Mouse (Mus musculus) embryonic facial prominence, embryonic 11.5 days (tissue): ENCODE measurements at regions not wholly inside any gene's neighbourhood (a gene's known extent, or its start where the extent isn't known, plus 50 kb on each side); places are given as distances from the start of the nearest gene placed in this dataset.
A peak's percentile ranks its signal among the peaks of the same experiment; 100 is the strongest.

Experiments used
- ATAC-seq: fragments of 200-750 bp; cut with Nextera tagmentation; replicated peaks from 2 replicates; pipeline ENCODE4 v1.8.0; 2017; ENCODE audit warnings: low read depth; ENCODE audit not compliant: insufficient number of reproducible peaks, low FRiP score, low TSS enrichment
- DNase-seq: peaks from one replicate; pipeline ENCODE4 v3.0.0-alpha.2; 2015; ENCODE audit warnings: low spot score
- H3K27ac ChIP-seq: fragments of 300-500 bp; sonication (generic); replicated peaks from 2 replicates; pipeline ENCODE4 v1.5.1; 2014; ENCODE audit warnings: mild to moderate bottlenecking, low read depth, low read length, control low read depth
- H3K27me3 ChIP-seq: fragments of 300-500 bp; sonication (generic); 2 replicates; pipeline ENCODE4 v1.6.1; 2014; ENCODE audit warnings: mild to moderate bottlenecking, low read length, moderate library complexity, mixed read lengths; ENCODE audit not compliant: control insufficient read depth, insufficient read depth
- H3K36me3 ChIP-seq: fragments of 300-500 bp; sonication (generic); replicated peaks from 2 replicates; pipeline ENCODE4 v1.6.1; 2014; ENCODE audit warnings: low read depth, mild to moderate bottlenecking, low read length, moderate library complexity, mixed read lengths; ENCODE audit not compliant: control insufficient read depth, insufficient read depth
- H3K4me1 ChIP-seq: fragments of 300-500 bp; sonication (generic); 2 replicates; pipeline ENCODE4 v1.6.1; 2014; ENCODE audit warnings: low read length, mixed read lengths; ENCODE audit not compliant: control insufficient read depth, insufficient read depth
- H3K4me2 ChIP-seq: fragments of 300-500 bp; sonication (generic); 2 replicates; pipeline ENCODE4 v1.6.1; 2014; ENCODE audit warnings: low read depth, mild to moderate bottlenecking, control low read depth, low read length, moderate library complexity
- H3K4me3 ChIP-seq: fragments of 300-500 bp; sonication (generic); 2 replicates; pipeline ENCODE4 v1.5.1; 2014; ENCODE audit warnings: low read depth, low read length, control low read depth
- H3K9ac ChIP-seq: fragments of 300-500 bp; sonication (generic); replicated peaks from 2 replicates; pipeline ENCODE4 v1.6.1; 2014; ENCODE audit warnings: mild to moderate bottlenecking, control low read depth, low read length
- H3K9me3 ChIP-seq: fragments of 300-500 bp; sonication (generic); replicated peaks from 2 replicates; pipeline ENCODE4 v1.6.1; 2016; ENCODE audit warnings: mild to moderate bottlenecking, low read length, inconsistent platforms, mixed read lengths; ENCODE audit not compliant: control insufficient read depth
- WGBS: fragments of 180-500 bp; shearing (Covaris S2); extraction: QIAGEN DNeasy Blood & Tissue Kit; methylation state at CpG from one replicate; pipeline ENCODE4 v1.1.7; 2014; 5-methylcytosine and 5-hydroxymethylcytosine counted together

DNA sequence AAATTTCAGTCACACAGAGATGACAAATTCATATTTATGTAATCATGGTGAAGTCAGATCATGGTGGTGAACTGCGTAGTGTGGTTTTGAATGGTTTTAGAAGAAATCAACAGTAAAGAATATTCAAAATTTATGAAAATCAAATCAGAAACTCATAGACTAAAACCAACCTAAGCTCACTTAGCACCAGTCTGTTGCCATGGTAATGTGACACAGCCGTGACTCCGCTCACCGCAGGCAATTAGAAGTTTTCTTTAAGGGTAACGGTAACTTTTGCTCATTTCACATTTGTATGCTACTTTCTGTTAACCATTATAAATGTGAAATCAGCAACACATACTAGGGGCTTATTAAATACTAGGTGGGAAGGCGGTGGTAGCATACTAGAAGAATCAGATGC is 147.0 kb downstream of the Mbl2 start:
- no peaks in the 10 kb centered on the region for H3K4me1 ChIP-seq
- no peaks in the 10 kb centered on the region for H3K9me3 ChIP-seq
- H3K27me3 ChIP-seq, result no peaks in the 10 kb centered on the region
- DNase-seq, result peak; percentile 21
- no peak overlapping the region for H3K4me2 ChIP-seq
- WGBS, result 60% methylated on average over 6 of the region's 6 CpGs
- ATAC-seq, result no peak
- H3K27ac ChIP-seq, result no peak overlapping the region
- no peaks in the 10 kb centered on the region for H3K36me3 ChIP-seq
- H3K9ac ChIP-seq, result no peak overlapping the region
- no peak overlapping the region for H3K4me3 ChIP-seq

DNA sequence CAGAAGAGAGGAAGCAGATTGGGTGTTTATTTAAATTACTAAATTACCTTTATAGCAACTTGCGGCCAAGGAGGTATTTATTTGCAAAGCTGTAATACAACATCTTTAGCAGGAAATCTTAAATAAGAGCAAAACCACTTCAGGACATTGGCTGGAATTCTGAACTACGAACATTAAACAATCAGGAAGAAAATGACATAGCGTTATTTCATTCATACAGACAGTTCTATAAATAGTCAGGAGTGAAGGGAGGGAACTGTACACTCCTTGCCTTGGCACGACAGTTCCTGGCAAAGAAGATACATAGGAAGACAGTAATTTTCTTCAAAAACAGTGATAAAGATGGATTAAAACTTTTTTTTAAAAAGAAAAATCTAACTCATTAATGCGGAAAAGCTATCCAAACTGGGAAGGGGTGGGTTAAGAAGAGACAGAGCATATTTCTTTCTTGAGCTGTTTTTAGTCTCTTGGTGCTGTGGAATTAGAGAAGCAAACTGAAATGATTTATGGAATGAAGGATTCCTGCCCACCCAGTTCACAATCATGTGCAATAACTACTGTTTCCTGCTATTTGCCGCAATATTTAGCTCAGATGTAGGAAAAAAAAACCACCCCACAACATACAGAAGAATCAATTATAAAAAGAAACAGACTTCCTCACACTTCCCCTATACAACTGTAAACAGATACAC is 147.9 kb downstream of the Mbl2 start:
- H3K27ac ChIP-seq, result no peak overlapping the region
- WGBS, result 60% methylated on average over 6 of the region's 6 CpGs
- H3K4me3 ChIP-seq, result no peak overlapping the region
- H3K4me2 ChIP-seq, result no peak overlapping the region
- H3K4me1 ChIP-seq, result no peaks in the 10 kb centered on the region
- H3K9ac ChIP-seq, result no peak overlapping the region
- ATAC-seq, result no peak
- H3K27me3 ChIP-seq, result no peaks in the 10 kb centered on the region
- H3K9me3 ChIP-seq, result no peaks in the 10 kb centered on the region
- DNase-seq, result no peak
- H3K36me3 ChIP-seq, result no peaks in the 10 kb centered on the region

DNA sequence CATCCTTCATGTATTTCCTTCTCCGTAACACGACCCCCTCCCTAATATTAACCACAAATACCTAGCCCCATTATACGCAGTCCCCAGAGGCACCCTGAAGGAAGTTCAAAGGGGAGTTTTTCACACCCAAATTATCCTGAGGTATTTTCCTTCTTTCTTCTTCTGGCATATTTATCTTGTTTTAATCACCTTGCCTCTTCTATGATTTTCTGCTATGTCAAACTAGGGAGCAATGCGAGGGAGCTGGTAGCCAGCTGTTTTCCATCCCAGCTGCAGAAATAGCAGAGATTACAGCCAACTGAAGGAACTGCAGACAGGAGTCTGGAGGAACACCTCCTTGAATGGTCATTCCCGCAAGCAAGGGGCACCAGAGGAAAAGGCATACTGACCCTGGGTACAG is 155.7 kb downstream of the Dkk1 start:
- Histone ChIP-seq H3K4me3 (no peak overlapping the region), H3K9me3 (no peaks in the 10 kb centered on the region), H3K27ac (no peak overlapping the region), H3K36me3 (no peaks in the 10 kb centered on the region), H3K9ac (no peak overlapping the region), H3K4me2 (no peak overlapping the region), H3K27me3 (no peaks in the 10 kb centered on the region), H3K4me1 (no peaks in the 10 kb centered on the region)
- DNase-seq (peak; percentile 28), ATAC-seq (no peak)
- 37% methylated on average over 5 of the region's 5 CpGs for WGBS

DNA sequence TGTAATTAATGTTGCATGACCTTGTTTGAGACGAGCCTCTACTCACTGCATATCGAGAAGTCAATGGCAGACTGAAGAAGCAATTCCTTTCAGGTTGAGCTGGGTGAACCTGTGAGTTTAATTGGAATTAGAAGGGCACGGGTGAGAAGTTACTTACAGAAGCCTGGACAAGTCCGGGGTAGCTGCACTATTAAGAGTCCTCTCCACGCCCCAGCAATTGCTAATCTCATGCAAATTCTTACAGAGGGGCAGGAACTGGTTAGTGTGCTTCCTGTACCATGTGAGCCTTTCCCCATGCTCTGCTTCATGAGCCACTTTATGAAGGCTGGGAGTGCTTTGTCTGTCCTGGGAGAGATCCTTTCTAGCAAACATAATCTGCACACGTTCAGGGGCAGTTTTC is 142.5 kb downstream of the Dkk1 start:
- 78% methylated on average over 6 of the region's 6 CpGs for whole genome bisulfite sequencing
- ATAC-seq, result no peak
- H3K4me1 ChIP-seq, result no peaks in the 10 kb centered on the region

DNA sequence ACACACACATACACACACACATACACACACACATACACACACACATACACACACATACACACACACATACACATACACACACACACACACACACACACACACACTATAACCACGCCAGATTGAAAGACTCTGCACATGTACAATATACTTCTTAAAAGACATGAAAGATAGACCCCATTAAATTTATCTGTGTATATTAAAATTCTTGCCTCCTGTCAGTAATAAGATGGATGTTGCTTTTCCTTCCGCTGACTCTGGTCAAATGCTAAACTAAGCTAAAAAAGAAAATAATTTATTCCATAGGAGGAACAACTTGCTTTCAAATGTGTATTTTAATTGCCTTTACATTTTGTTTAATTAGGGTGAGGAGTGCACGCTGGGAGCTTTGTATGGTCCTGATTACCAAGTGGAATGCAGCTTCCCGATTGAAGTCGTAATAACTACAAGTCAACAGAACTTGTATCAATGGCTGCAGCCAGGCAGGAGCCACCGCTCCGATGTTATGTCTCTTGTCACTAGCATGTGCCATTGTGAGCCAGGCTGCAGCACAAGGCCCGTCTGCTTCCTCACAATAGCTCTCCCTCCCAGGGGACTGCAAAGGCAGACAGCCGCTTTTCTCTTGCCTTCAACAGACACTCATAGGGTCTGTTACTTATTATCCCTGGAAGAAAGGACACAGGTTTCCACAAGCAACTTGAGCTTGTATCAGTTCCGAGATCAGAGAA is 129.7 kb downstream of the Dkk1 start:
- H3K27me3 ChIP-seq, result no peaks in the 10 kb centered on the region
- ATAC-seq, result peak; percentile 80; the same call in 1 of the 2 replicates
- no peak overlapping the region for H3K27ac ChIP-seq
- H3K4me3 ChIP-seq, result no peak overlapping the region
- no peaks in the 10 kb centered on the region for H3K4me1 ChIP-seq
- peak; percentile 78 for DNase-seq
- 17% methylated on average over 10 of the region's 10 CpGs for WGBS
- H3K4me2 ChIP-seq, result no peak overlapping the region
- no peaks in the 10 kb centered on the region for H3K36me3 ChIP-seq
- H3K9me3 ChIP-seq, result no peaks in the 10 kb centered on the region
- no peak overlapping the region for H3K9ac ChIP-seq

More for the DNA sequence above, 142.5 kb downstream of the Dkk1 start:
- Histone ChIP-seq H3K9ac (no peak overlapping the region), H3K9me3 (no peaks in the 10 kb centered on the region), H3K4me3 (no peak overlapping the region), H3K4me2 (no peak overlapping the region), H3K27ac (no peak overlapping the region), H3K36me3 (no peaks in the 10 kb centered on the region), H3K27me3 (no peaks in the 10 kb centered on the region)
- no peak for DNase-seq

DNA sequence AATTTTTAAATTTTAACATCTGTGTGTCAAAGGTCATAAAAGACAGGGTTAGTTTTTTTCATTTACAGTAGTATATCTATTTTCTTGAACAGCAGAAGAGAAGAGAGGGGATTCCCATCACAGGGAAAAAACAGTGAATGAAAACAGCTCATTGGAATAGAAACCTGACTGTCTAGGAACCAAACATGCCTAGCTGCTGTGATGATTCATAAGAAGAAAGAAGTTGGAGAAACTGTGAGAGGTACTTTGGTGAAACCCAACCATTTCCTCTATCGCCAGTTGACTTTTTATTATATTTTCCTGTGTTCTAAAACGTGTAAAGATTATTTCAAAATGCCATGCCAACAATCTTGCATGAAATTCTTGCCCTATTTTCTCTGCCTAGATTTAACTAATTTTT is 123.8 kb downstream of the Dkk1 start:
- Histone ChIP-seq H3K9ac (no peak overlapping the region), H3K36me3 (no peaks in the 10 kb centered on the region), H3K4me2 (no peak overlapping the region), H3K9me3 (no peaks in the 10 kb centered on the region), H3K4me1 (no peaks in the 10 kb centered on the region), H3K27me3 (no peaks in the 10 kb centered on the region), H3K4me3 (no peak overlapping the region), H3K27ac (no peak overlapping the region)
- ATAC-seq (no peak), DNase-seq (no peak)
- 88% methylated on average over 2 of the region's 2 CpGs for WGBS

DNA sequence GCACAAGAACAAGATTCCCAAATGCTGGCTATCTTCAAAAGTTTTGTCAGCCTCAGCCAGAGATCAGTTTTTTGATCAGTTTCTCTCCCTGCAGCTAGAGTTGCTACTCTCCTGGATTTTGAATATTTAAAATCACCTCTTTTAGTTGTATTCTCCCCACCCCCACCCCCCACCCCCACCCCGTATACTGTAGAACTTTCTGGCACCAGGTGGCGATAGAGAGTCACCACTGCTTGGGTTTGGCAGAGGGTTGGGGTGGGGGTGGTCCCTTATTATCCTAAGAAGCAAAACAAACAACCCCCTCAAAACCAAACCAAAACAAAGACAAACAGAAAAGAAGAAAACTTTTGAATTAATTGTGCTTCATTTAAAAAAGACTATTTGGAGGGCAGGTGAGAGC is 122.0 kb downstream of the Dkk1 start:
- peak; percentile 57 for DNase-seq

DNA sequence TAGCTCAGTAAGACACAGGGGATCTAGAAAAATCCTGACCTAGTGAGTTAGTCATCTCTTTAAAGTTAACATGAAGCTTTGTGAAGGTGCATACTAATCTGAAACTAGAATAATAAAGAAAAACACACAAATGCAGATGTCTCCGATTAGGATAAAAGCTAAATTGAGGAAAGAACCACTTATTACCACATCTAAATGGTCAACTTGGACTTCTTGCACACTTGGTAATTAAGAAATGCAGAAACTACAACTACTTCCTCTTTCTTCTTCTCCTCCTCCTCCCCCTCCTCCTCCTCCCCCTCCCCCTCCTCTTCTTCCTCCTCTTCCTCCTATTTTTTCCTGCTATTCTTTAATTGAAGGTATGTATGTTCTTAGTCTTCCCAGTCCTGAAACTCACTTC is 116.3 kb downstream of the Dkk1 start:
- DNase-seq, result no peak
- no peak for ATAC-seq
- no peak overlapping the region for H3K9ac ChIP-seq
- H3K4me1 ChIP-seq, result no peaks in the 10 kb centered on the region
- no peak overlapping the region for H3K4me3 ChIP-seq
- H3K27me3 ChIP-seq, result no peaks in the 10 kb centered on the region
- H3K9me3 ChIP-seq, result no peaks in the 10 kb centered on the region
- no peak overlapping the region for H3K27ac ChIP-seq
- WGBS, result 83% methylated on average over 1 of the region's 1 CpGs
- no peaks in the 10 kb centered on the region for H3K36me3 ChIP-seq
- H3K4me2 ChIP-seq, result no peak overlapping the region

More for the DNA sequence above, 122.0 kb downstream of the Dkk1 start:
- WGBS, result 2% methylated on average over 2 of the region's 2 CpGs
- no peak overlapping the region for H3K4me3 ChIP-seq
- H3K4me2 ChIP-seq, result no peak overlapping the region
- no peaks in the 10 kb centered on the region for H3K4me1 ChIP-seq
- H3K9me3 ChIP-seq, result no peaks in the 10 kb centered on the region
- no peak overlapping the region for H3K9ac ChIP-seq
- no peaks in the 10 kb centered on the region for H3K36me3 ChIP-seq
- no peak for ATAC-seq
- no peaks in the 10 kb centered on the region for H3K27me3 ChIP-seq
- H3K27ac ChIP-seq, result no peak overlapping the region
